Mouse (Mus musculus) cerebellum, adult 8-10 months (tissue): Measurements from ENCODE around the gene Ccdc170.
"Not testable (repeated sequence)": the region's sequence is repeated elsewhere in the genome, so short reads cannot be mapped to it uniquely, and the experiment has no call there.

Experiments used
- DNase-seq: peaks from one replicate; pipeline ENCODE4 v3.0.0; 2022

Ccdc170 gene

DNA sequence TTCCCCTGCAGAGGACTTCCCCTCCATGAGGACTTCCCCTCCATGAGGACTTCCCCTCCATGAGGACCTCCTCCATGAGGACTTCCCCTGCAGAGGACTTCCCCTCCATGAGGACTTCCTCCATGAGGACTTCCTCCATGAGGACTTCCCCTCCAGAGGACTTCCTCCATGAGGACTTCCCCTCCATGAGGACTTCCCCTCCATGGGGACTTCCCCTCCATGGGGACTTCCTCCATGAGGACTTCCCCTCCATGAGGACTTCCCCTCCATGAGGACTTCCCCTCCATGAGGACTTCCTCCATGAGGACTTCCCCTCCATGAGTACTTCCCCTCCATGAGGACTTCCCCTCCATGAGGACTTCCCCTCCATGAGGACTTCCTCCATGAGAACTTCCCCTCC lies 119.3 kb downstream of the Ccdc170 start:
- not testable (repeated sequence) for DNase-seq

DNA sequence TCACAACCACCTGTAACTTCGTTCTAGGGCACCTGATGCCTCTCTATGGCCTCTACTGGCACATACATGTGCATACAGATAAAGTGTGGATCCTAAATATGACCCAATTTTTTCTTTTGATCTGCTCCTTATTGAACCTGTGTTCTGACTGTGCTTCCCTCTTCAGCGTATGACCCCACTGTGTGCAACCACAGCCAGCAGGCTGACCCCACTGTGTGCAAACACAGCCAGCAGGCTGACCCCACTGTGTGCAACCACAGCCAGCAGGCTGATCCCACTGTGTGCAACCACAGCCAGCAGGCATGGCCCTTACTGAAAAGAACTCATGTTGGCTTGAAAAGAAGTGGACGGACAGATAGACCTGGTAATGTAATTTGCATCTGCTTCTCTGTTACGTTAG lies 120.2 kb downstream of the Ccdc170 start:
- no peak for DNase-seq

DNA sequence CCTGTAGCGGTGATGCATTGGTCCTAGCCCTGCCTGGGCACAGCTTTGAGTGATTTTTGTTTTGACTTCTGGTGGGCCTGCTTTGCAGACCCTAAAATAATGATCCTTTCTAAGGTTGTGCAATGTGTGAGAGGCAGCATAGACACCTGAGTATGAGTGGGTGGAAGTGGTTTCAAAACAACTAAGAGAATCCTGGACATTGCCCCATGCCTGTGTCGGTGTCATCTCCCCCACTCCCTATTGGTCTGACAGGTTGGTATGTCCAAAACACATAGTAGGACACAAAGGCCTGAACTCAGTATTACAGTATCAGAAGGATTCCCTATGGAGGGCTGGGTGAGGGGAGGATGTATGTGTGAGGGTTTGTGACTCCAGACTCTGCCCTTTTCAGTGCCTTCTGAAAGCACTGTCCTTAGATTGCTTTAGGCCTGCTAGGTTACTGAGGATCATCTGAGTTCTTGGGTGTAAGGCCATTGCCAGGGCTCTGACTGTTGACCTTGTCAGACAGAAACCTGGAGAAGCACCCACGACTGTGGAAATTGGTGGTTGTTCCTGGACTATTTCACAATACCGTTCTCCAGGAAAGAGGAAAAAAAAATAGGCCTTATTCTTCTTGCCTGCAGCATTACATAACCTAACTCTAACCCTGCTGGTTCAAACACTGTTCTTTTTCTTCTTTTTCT lies 122.4 kb downstream of the Ccdc170 start:
- DNase-seq, result no peak

DNA sequence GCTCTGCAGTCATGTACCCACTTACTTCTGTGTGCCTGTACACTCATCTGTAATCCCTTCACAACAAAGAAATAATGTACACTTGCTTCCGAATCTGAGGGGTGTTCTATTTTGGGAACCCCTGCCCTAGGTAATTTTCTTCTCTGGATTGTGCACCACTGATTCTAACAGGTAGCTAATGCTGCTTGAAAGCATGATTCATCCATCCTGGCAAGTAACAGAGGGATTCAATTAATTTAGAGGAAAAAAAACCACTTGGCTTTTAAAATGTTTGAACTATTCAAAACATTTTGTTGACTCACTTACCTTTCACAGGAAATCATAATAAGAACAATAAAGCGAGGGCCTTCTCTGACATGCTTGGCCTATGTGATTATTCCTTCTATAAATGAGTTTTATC lies 127.9 kb downstream of the Ccdc170 start:
- no peak for DNase-seq

DNA sequence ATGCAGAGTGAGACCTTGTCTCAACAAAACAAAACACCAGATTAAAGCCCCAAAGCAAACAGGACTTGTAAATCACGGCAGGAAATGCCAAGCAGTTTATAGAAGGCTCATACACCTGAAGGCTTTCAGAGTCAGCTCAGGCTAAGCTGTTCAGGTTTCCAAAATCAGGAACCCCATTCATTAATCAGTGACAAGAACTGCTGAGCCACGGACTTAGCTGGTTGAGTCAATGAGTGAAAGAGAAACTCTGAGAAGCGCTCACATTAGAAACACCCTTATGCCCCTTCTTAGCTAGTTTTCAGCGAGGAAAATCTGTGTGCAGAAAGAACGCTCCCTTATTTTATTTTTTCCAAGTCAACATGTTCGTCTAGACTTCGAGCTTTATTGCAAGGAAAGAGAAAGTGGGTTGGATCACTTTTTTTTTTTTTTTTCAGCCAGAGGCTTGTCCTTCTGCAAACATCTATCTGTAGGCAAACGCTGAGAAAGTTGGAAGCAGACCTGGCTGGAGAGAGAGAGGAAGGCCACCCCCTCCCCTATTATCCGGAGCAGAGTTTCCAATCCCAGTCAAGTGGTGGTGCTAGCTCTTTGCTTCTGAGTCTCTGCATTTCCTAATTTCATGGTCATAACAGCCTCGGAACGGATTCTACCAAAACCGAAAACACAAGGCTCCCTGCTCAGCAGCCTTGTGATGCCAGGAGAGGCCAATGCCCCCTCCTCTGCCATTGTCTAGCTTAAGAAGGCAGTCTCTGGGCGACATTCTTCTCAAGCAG lies 129.3 kb downstream of the Ccdc170 start, which contains the start of gene Esr1:
Gene Esr1, plus strand, starts transcription at position 208 of the 770 bp plus-strand sequence.
- DNase-seq, result no peak
